Mouse (Mus musculus) inflammation-experienced regulatory T-cells, adult 6 months (primary cell): ENCODE data around the gene Gm44790. TPM values are rescaled to one million over a fixed set of nuclear protein-coding genes. Genes with fewer than 3 reads are reported as not detected.
"Not testable (repeated sequence)": the region's sequence is repeated elsewhere in the genome, so short reads cannot be mapped to it uniquely, and the experiment has no call there.

Experiments used
- ATAC-seq: one replicate; pipeline ENCODE4 v1.8.0; 2017
- polyA plus RNA-seq, 3 experiments: library from polyadenylated mRNA; unstranded; fragments of 100-300 nt; shearing (Covaris generic); gene quantifications; one replicate each; pipeline ENCODE4 v1.2.1; 2017

The Gm44790 gene
- polyA plus RNA-seq, 3 experiments from 2014 or later: not detected

GRCm38 (mm10) chr6:86474646-86475181 is 48.3 kb downstream of the Gm44790 start:
- ATAC-seq: no peak

GRCm38 (mm10) chr6:86475462-86476167 is 49.2 kb downstream of the Gm44790 start:
- ATAC-seq: no peak

GRCm38 (mm10) chr6:86476931-86477330 is 50.5 kb downstream of the Gm44790 start:
- no peak for ATAC-seq

GRCm38 (mm10) chr6:86479311-86479710 is 52.9 kb downstream of the Gm44790 start:
- no peak for ATAC-seq

- no peak for ATAC-seq
Observed at GRCm38 (mm10) chr6:86479816-86480188, 53.3 kb downstream of the Gm44790 start.

GRCm38 (mm10) chr6:86480189-86480831 is 53.9 kb downstream of the Gm44790 start:
- no peak for ATAC-seq

- ATAC-seq: no peak
Observed at GRCm38 (mm10) chr6:86481871-86482270, 55.4 kb downstream of the Gm44790 start.

- no peak for ATAC-seq
Observed at GRCm38 (mm10) chr6:86485943-86486640, 59.6 kb downstream of the Gm44790 start.

- peak; percentile 91 for ATAC-seq
Observed at GRCm38 (mm10) chr6:86487358-86488148, 61.1 kb downstream of the Gm44790 start.

- ATAC-seq: no peak
Observed at GRCm38 (mm10) chr6:86488149-86488485, 61.7 kb downstream of the Gm44790 start.

GRCm38 (mm10) chr6:86489945-86490344 is 63.5 kb downstream of the Gm44790 start:
- no peak for ATAC-seq

- not testable (repeated sequence) for ATAC-seq
Observed at GRCm38 (mm10) chr6:86490413-86490812, 64.0 kb downstream of the Gm44790 start.

- ATAC-seq: no peak
Observed at GRCm38 (mm10) chr6:86493469-86494263, 67.2 kb downstream of the Gm44790 start.

GRCm38 (mm10) chr6:86494767-86495166 is 68.3 kb downstream of the Gm44790 start:
- no peak for ATAC-seq

Other genes with a start within 250 kb of the Gm44790 start
- gene Tgfa, start 231.4 kb upstream of the Gm44790 start, polyA plus RNA-seq: under 1 TPM in 1 of 3 experiments, not detected in 2; 0.28 TPM
- 10 to 100 TPM; 52.7 to 54.8 (median 53.5) TPM for gene Fam136a, start 61.0 kb upstream of the Gm44790 start, polyA plus RNA-seq
- gene Snrpg, start 55.4 kb upstream of the Gm44790 start, polyA plus RNA-seq: 100 to 1,000 TPM; 402 to 450 (median 421) TPM
- 10 to 100 TPM in 1 of 3 experiments, 1 to 10 TPM in 2; 6.1 to 11.8 (median 6.8) TPM for gene Pcyox1, start 29.5 kb upstream of the Gm44790 start, polyA plus RNA-seq
- 100 to 1,000 TPM in 2 of 3 experiments, 10 to 100 TPM in 1; 85.7 to 110 (median 100) TPM for gene Tia1, start 22.4 kb upstream of the Gm44790 start, polyA plus RNA-seq
- gene C87436, start 11.7 kb downstream of the Gm44790 start, polyA plus RNA-seq: 10 to 100 TPM; 20.2 to 39.5 (median 34.5) TPM
- 10 to 100 TPM; 26.3 to 32.5 (median 29.3) TPM for gene Pcbp1, start 99.7 kb downstream of the Gm44790 start, polyA plus RNA-seq
- gene Asprv1, start 201.5 kb downstream of the Gm44790 start, polyA plus RNA-seq: under 1 TPM; 0.21 to 0.39 (median 0.38) TPM
- 10 to 100 TPM; 13.1 to 22.6 (median 13.8) TPM for gene Mxd1, start 242.5 kb downstream of the Gm44790 start, polyA plus RNA-seq